Mouse (Mus musculus): Measurements from ENCODE around the gene Itgb1bp1. TPM values are rescaled to one million over a fixed set of nuclear protein-coding genes. Genes with fewer than 3 reads are reported as not detected.

The Itgb1bp1 gene
- total RNA-seq, 2 experiments from 2014 or later, result 34.3 to 37.1 TPM

DNA sequence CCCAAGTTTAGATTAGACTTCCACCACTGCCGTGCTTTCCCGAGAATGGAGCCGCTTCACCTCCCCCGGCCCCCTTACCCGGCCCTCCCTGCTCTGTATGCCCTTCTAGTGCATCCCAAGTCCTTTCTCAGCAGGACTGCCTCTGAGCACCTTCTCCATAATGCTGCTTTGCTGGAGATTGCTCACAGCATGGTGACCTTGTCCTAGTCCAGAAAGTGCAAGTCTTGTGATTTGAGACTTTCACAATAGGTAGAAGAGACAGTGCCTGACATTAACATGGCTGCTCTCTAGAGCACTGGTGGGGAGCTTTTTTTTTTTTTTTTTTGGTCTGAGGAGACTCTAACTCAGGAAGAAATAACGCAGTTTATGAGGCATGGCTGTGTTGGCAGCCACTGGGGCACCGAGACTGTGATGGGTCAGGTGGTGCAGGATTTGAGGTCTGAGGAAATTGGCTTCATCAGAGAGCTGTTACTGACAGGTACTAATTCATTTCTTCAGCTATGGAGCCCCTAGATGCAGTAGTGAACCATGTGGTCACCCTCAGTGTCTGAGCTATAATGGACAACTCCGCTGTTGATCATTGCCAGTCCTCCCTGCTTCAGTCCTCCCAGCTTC lies 71.4 kb downstream of the Itgb1bp1 start:
- intact Hi-C loops (cut with DNase I), result no loop called here
- DNase-seq (ENCODE audit: low spot score in 2 of 2), result no peak

DNA sequence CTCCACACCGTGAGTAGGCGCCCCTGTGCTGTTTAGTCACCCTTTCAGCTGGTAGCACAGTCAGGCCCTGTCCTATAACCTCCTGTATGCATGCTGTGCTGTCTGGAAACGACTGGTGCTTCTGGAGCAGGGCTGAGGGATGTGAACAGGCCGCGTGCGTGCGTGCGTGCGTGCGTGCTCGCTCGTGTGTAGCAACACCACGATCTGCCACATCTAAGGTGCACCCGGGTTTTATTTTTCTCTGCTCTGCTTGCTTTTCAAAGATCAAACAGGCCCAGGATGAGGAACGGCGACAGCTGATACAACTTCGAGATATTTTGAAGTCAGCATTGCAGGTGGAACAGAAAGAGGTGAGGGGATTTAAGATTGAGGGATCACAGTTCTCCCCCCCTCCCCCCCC lies 73.2 kb downstream of the Itgb1bp1 start:
- intact Hi-C loops (cut with DNase I), result no loop called here
- no peak for DNase-seq (ENCODE audit: low spot score in 2 of 2)

DNA sequence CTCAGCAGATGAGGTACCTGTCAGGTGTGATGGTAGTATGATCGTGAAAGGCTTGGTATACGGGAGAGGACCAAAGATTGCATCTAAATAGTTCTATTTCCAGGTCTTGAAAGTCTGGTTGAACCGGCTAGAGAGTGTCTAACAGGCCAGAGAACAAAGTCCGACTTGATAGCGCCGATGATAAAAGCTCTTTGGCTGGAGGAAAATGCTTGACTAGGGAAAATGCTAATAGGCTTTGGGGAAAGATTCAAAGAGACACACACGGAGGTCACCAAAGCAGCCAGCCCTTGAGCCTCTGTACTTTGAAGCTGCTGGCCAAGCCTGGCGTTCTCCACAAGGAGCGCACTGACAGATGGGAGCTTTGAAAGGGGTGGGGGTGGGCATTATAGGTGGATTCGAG lies 76.8 kb downstream of the Itgb1bp1 start:
- no peak for DNase-seq (ENCODE audit: low spot score in 2 of 2)
- intact Hi-C loops (cut with DNase I), result loop anchor here (5.0 kb wide), 1 partner anchor 97 kb away; no protein-coding TSS in a partner anchor

DNA sequence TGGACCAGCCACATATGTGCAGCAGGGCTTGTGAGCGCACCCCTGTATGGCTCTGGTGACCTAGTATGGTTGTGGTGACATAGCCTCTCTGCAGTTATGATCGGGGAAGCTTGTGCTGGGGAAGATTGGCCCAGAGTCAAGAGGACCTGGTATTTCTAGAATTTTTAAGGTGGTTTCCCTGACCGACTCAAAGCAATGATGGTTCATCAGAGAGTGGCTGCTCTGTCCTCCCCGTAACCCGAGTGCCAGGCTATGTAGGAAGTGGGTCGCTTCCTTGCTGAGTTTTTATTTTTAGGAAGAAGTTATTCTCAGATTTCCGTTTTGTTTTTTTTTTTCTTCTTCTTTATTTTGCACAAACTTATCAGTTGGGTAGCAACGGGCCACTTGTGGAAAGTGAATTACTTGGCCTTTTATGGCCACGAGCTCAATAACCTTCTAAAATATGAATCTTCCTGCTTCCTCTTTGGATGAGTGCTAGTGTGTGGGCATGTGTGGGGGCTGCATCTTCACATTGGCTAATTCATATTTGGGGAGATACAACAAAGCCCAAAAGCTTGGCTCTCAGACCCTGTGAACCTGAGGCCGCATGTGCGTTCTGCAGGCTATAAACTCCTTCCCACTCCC lies 77.8 kb downstream of the Itgb1bp1 start:
- intact Hi-C loops (cut with DNase I), result loop anchor here (5.0 kb wide), 1 partner anchor 96 kb away; no protein-coding TSS in a partner anchor
- no peak for DNase-seq (ENCODE audit: low spot score in 2 of 2)

DNA sequence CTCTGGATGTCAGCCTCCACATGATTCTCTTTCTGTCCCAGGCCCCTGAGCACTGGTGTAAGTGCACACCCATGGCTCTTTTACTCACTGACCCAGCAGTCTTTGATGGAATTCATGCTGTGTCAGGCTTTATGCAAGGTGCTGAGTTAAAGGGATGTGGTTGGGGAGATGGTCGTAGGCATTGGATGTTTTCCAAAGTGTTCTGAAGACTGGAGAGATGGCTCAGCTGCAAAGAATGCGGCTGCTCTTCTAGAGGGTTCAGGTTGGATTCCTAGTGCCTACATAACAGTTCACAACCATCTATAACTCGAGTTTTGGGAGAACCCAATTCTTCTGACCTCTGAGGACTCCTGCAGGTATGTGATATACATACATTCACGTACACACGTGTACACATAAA lies 78.7 kb downstream of the Itgb1bp1 start:
- intact Hi-C loops (cut with DNase I), result loop anchor here (5.0 kb wide), 1 partner anchor 95 kb away; no protein-coding TSS in a partner anchor
- DNase-seq (ENCODE audit: low spot score in 2 of 2), result no peak

DNA sequence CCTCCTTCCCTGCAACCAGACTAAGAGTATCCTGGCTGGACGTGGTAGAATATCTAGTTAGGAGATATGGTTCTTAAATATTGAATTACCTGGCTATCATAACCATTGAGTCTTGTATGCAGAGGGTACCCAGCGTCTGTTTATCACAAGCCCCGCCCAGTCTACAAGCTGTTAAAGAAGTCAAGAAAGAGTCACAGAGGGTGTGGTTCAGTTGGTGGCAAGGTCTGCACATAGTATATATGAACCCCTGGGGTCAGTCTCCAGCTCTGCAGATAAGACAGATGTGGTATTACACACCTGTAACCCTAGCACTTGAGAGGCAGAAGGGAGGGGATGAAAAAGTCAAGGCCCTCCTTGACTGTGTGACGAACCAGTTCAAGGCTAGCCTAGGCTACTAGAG lies 80.3 kb downstream of the Itgb1bp1 start:
- no peak for DNase-seq (ENCODE audit: low spot score in 2 of 2)
- intact Hi-C loops (cut with DNase I), result loop anchor here (5.0 kb wide), 1 partner anchor 93 kb away; no protein-coding TSS in a partner anchor

DNA sequence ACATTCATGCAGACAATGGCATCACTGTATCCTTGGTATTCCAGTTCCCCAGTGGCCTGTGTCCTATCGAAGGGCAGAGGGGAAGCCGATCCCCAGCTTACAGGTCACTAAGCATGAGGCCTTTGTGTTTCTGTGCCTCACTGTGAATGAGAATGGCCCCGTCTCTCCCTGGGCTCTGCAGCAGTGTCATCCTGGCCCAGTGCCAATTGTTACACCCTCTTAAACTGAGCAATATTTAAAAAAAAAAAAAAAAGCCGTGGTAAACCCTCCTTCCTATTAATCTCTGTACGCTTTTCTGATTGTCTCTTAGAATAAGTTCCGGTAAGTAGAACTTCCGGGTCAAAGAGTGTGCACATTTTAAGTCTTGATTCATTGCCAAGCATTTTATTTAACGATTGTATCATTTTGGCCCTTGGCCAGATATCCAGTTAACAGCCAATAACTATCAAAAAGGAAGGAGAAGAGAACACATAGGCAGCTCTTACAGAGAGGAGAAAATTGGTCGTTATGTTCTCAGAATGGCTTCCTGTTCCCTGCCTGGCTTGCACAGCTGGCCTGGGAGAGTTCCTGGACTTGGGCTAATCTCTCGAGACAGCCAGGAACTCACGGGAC lies 81.3 kb downstream of the Itgb1bp1 start:
- DNase-seq (ENCODE audit: low spot score in 2 of 2), result no peak
- intact Hi-C loops (cut with DNase I), result loop anchor here (5.0 kb wide), 1 partner anchor 93 kb away; no protein-coding TSS in a partner anchor

DNA sequence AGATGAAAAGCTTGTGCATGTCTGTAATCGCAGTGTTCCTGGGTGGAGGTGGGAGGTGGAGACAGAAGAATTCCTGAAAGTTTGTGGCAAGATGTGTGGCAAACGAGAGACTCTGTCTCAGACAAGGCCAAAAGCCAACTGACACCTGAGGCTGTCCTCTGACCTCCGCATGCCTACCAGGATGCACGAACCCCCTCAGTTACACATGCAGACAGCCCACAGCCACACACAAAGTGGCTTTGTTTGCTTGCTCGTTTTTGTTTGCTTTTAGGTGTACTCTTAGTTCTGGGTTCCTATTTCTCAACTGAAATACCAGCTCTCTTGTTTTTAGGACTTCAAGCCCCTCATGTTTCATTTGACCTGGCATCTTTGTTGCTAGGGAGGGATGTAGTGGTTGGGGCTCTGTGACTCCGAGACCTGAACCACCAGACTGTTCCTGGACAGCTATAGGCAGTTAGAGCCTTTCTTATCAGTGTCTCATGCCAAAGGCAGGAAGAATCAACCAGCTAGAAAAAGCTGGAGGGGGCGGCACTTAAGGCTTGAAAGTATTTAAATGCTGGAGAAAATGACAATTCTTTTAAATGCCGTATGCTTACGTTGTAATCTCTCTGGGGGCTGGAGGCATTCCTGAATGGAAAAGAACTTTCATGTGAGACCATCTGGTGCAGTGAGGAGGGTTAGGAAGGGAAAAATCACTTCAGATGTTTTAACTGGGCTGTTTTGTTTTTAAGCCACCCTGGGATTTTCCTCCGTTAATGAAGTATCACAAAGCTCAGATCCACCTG lies 84.4 kb downstream of the Itgb1bp1 start:
- DNase-seq (ENCODE audit: low spot score in 2 of 2), result peak; percentile 39 to 49
- intact Hi-C loops (cut with DNase I), result loop anchor here (2.0 kb wide), 1 partner anchor 61 kb away; no protein-coding TSS in a partner anchor

DNA sequence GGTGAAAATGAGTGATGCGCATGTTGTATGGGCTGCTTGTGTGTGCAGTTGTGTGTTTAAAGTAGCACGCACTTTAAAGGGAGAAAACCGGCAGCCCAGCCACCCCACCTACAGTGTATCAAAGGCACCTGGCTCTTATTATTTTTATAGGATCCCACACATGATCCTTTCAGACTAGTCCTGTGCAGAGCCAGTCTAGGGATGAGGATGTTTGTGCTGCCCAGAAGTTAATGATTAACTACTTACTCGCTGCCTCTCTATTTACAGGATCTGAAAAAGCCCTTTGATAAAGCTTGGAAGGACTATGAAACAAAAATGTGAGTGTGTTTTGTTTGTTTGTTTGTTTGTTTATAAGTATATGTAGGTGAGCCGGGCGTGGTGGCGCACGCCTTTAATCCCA lies 85.5 kb downstream of the Itgb1bp1 start:
- intact Hi-C loops (cut with DNase I), result no loop called here
- no peak for DNase-seq (ENCODE audit: low spot score in 2 of 2)

DNA sequence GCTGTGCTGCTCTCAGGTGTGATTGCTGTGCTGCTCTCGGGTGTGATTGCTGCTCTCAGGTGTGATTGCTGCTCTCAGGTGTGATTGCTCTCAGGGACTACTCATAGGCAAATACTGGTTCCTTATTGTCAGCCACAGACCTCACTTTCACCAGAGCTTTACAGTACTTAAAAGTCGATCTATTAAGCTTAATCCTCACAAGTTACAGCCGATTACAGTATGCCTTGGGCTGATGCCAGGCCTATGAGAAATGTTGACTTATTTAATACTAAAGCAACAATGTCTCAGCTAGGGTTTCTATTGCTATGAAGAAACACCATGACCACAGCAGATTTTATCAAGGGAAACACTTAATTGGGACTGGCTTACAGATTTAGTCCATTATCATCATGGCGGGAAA lies 89.7 kb downstream of the Itgb1bp1 start:
- no peak for DNase-seq (ENCODE audit: low spot score in 2 of 2)
- intact Hi-C loops (cut with DNase I), result no loop called here

DNA sequence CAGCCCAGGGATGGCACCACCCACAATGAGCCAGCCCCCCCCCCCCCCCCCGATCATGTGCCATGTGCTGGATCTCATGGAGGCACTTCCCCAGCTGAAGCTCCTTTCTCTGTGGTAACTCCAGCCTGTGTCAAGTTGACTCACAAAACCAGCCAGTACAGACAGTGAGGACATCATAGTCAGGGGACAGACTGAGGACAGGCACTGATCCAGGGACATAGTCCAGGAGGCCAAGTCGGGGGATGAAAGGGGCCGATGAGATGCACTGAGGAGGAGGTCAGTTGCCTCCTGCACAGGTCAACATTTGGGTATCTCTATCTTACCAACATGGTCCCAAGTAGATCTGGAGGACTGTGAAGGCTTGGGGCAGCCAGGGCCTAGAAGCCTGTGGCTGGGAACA lies 90.6 kb downstream of the Itgb1bp1 start:
- intact Hi-C loops (cut with DNase I), result no loop called here
- no peak for DNase-seq (ENCODE audit: low spot score in 2 of 2)

DNA sequence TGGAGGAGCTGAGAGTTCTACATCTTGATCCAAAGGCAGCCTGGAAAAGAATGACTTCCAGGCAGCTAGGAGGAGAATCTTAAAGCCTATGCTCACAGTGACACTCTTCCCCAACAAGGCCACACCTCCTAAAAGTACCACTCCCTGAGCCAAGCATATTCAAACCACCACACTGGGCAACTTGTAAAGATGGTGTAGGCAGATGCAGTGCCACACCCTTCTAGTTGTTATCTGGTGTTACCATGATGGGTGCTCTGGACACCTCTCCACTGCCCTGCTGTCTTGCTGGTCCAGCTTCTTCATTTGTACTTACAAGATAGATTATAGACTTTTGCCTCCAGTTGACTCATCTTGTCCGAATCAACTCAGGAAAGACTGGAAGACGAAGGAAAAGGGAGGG lies 94.5 kb downstream of the Itgb1bp1 start:
- intact Hi-C loops (cut with DNase I), result no loop called here
- no peak for DNase-seq (ENCODE audit: low spot score in 2 of 2)

Other genes starting within 250 kb of the Itgb1bp1 start
- gene Cpsf3, start 893 bp downstream of the Itgb1bp1 start, total RNA-seq (2021), result 10 to 100 TPM; 43.6 to 48.4 TPM
- 10 to 100 TPM; 18.3 to 21.2 TPM for gene Iah1, start 30.1 kb upstream of the Itgb1bp1 start, total RNA-seq (2021)
- 10 to 100 TPM; 17.9 to 20.4 TPM for gene Adam17, start 87.3 kb upstream of the Itgb1bp1 start, total RNA-seq (2021)
- 100 to 1,000 TPM; 544 to 592 TPM for gene Ywhaq, start 131.4 kb upstream of the Itgb1bp1 start, total RNA-seq (2021)